Mouse (Mus musculus) hematopoietic stem cell, adult 5-6 weeks (primary cell): ENCODE results near the gene Rad23b. TPM values are rescaled to one million over a fixed set of nuclear protein-coding genes. Genes with fewer than 3 reads are reported as not detected.
A peak's percentile ranks its signal among the peaks of the same experiment; 100 is the strongest.

Experiments used
- ATAC-seq, 2 experiments: fragments of 125-278 bp in 1 of 2; replicated peaks in 1 of 2; 2 replicates each; pipeline ENCODE4 v1.8.0; 2016 to 2017; ENCODE audit warnings: inconsistent platforms in 2 of 2, mild to moderate bottlenecking in 2 of 2, moderate number of reproducible peaks in 2 of 2, low read depth in 1 of 2, moderate TSS enrichment in 1 of 2; ENCODE audit not compliant: low FRiP score in 2 of 2, poor library complexity in 2 of 2, severe bottlenecking in 2 of 2, insufficient read depth in 1 of 2, low TSS enrichment in 1 of 2
- total RNA-seq: library from RNA; stranded (forward); fragments of 172-1452, 232-1000 nt; gene quantifications from 2 replicates; pipeline ENCODE4 v1.2.3, GENCODE M21; 2017

Rad23b gene
- total RNA-seq, 1 experiment from 2014 or later = 180 TPM

GRCm38 (mm10) chr4:55350219-55350931, 532 bp downstream of the Rad23b start:
- 0 out of 4 replicates have a peak, but pooled peaks have one; percentile 5 to 18 for ATAC-seq

GRCm38 (mm10) chr4:55351037-55351436, 1.2 kb downstream of the Rad23b start:
- ATAC-seq = no peak

- no peak for ATAC-seq
These were observed 2.0 kb downstream of the Rad23b start for GRCm38 (mm10) chr4:55351860-55352259.

DNA sequence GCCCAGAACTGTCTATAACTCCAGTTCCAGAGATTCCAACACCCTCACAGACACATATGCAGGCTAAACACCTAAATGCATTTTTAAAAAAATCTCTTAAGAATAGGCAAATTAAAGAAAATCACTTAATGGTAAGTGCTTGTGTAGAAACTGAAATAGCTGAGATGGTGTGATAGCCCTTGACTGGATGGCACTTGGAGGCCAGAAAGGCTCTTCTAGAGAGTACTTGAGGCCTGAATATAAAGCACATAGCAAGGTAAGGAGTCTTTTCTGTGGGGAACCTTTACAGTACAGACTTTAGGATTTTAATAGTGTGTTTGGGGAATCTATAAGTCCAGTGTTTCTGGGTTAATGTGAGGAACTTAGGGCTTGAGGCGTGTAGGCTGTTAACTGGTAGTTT, 4.2 kb downstream of the Rad23b start:
- no peak for ATAC-seq

DNA sequence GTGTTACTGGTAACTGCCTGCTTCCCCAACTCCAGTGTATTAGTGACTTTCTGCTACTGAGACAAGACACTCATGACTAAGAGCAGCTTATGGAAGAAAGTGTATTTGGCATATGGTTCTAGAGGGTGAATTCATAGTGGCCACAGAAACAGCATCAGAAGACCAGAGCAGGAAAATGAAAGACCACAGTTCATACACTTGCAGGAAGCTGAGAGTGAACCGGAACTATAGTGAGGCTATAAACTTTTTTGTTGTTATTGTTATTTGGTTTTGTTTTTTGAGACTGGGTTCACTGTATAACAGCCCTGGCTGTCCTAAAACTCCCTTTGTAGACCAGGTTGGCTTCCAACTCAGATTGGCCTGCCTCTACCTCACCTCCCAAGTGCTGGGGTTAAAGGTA, 6.0 kb downstream of the Rad23b start:
- ATAC-seq = no peak

- ATAC-seq = no peak
These were observed 6.9 kb downstream of the Rad23b start for GRCm38 (mm10) chr4:55356726-55357125.

GRCm38 (mm10) chr4:55363866-55364265, 14.0 kb downstream of the Rad23b start:
- no peak for ATAC-seq

GRCm38 (mm10) chr4:55364374-55364773, 14.5 kb downstream of the Rad23b start:
- ATAC-seq = peak in 1 of 2 experiments; percentile 56; a peak in 1 of 4 replicates

DNA sequence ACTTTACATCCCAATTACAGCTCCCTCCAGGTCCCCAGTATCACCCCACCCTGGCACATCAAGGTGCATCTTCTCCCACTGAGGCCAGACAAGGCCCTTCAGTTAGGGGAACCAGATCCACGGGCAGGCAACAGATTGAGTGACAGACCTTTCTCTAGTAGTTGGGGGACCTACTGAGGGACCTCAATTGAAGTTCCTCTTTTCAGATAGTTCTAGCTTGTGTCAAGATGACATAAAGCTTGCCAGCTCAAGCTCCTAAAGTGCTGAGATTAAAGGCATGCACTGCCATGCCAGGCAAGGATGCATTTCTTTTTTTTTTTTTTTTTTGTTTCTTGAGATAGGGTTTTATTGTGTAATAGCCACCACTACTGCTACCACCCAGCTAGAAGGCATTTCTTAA, 16.2 kb downstream of the Rad23b start:
- ATAC-seq = peak; percentile 80 to 84

GRCm38 (mm10) chr4:55370127-55370526, 20.3 kb downstream of the Rad23b start:
- ATAC-seq = no peak

GRCm38 (mm10) chr4:55371355-55371754, 21.5 kb downstream of the Rad23b start:
- no peak for ATAC-seq

GRCm38 (mm10) chr4:55382350-55382749, 32.5 kb downstream of the Rad23b start:
- ATAC-seq = no peak

GRCm38 (mm10) chr4:55386768-55387167, 36.9 kb downstream of the Rad23b start:
- no peak for ATAC-seq

DNA sequence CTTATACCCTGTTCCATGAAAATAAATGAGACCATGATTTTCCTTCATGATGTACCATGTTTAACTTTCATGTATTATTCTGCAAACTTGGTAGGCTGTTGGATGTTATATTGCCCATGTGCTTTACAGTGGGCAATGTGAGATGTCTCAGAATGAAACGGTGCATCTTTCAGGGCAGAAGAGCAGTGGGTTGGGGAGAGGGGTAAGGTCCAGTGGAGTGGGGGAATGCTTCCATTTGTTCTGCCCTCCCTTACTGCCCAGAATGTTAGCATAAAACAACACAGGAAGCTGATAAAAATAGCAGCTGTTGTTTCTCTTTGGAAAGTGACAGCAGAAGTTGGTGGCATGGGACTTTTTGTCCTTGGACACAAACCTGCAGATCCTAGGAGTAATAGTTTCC, 41.6 kb downstream of the Rad23b start:
- ATAC-seq = no peak

GRCm38 (mm10) chr4:55392445-55392844, 42.6 kb downstream of the Rad23b start:
- ATAC-seq = no peak

DNA sequence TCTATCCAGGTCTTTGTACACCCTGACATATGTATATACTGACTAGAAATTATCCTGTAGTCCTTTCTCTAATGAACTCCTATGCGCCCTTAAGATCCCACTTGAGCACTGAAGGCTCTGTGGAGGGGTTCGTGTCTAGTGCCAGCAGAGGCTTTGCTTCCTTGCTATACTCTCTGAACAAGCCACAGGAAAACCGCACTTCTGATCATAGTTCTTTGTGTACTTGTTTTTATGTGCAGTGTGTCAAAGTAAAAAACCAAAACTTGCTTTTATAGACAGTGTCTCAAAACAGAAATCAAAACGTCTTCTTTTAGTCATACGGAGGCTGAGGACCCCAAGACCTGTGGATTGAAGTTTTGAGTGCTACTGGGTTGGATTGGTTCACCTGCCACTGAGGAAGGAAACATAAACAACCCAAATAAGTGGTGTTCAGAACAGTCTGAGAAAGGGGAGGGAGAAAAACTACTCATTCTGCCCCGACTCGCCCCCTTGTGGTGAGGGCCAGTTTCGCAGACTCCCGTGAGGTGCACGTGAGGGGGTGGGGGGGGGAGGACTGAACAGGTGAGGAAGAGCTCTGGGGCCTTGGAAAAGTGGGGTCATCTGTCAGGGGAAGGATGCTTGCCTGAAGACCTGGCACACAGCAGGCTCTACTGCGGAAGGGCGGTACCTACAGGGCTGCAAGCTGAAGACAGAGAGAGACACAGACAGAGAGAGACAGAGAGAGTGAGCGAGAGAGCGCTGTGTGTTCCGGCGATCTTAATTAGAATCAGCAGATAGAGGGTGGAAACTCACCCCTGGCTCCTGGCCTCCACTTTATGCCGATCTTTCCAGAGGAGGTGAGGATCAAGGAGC, 48.3 kb downstream of the Rad23b start:
- ATAC-seq = peak; percentile 72 to 77

GRCm38 (mm10) chr4:55398901-55399300, 49.1 kb downstream of the Rad23b start:
- no peak for ATAC-seq

- ATAC-seq = no peak
These were observed 55.5 kb downstream of the Rad23b start for GRCm38 (mm10) chr4:55405329-55405728.
